Mouse (Mus musculus) naive thymus-derived CD4-positive, alpha-beta T cell, adult 2 months (primary cell): ENCODE data around the gene Nup133.

Experiments used
- DNase-seq: peaks from one replicate; pipeline ENCODE4 v3.0.0-alpha.2; 2011; ENCODE audit warnings: low read depth

Nup133 gene

GRCm38 (mm10) chr8:123953686-123954085, 4.6 kb upstream of the Nup133 start:
- no peak for DNase-seq

- peak; percentile 86 for DNase-seq
Measured at GRCm38 (mm10) chr8:123950077-123950802, 1.2 kb upstream of the Nup133 start.

- DNase-seq = no peak
Measured at GRCm38 (mm10) chr8:123949686-123949986, 571 bp upstream of the Nup133 start.

- DNase-seq = no peak
Measured at GRCm38 (mm10) chr8:123929026-123929425, 20.0 kb downstream of the Nup133 start.

- DNase-seq = no peak
Measured at GRCm38 (mm10) chr8:123925671-123926070, 23.4 kb downstream of the Nup133 start.

- DNase-seq = peak; percentile 82
Measured at GRCm38 (mm10) chr8:123924719-123925118, 24.3 kb downstream of the Nup133 start.

- no peak for DNase-seq
Measured at GRCm38 (mm10) chr8:123914635-123915034, 34.4 kb downstream of the Nup133 start.

GRCm38 (mm10) chr8:123912265-123912664, 36.8 kb downstream of the Nup133 start:
- no peak for DNase-seq

- DNase-seq = no peak
Measured at GRCm38 (mm10) chr8:123907604-123908003, 41.5 kb downstream of the Nup133 start.

GRCm38 (mm10) chr8:123902653-123903052, 46.4 kb downstream of the Nup133 start:
- DNase-seq = no peak

- no peak for DNase-seq
Measured at GRCm38 (mm10) chr8:123899366-123899765, 49.7 kb downstream of the Nup133 start.

- DNase-seq = no peak
Measured at GRCm38 (mm10) chr8:123898576-123898975, 50.5 kb downstream of the Nup133 start.

GRCm38 (mm10) chr8:123896774-123897173, 52.3 kb downstream of the Nup133 start:
- DNase-seq = no peak

- DNase-seq = no peak
Measured at GRCm38 (mm10) chr8:123896366-123896761, 52.7 kb downstream of the Nup133 start.

GRCm38 (mm10) chr8:123895680-123896365, 53.2 kb downstream of the Nup133 start:
- DNase-seq = no peak

- no peak for DNase-seq
Measured at GRCm38 (mm10) chr8:123895230-123895629, 53.8 kb downstream of the Nup133 start.

GRCm38 (mm10) chr8:123894502-123895097, 54.5 kb downstream of the Nup133 start, which contains the start of gene Acta1:
Acta1 (minus strand) TSS chr8:123894751.
- no peak for DNase-seq

- no peak for DNase-seq
Measured at GRCm38 (mm10) chr8:123893413-123893812, 55.7 kb downstream of the Nup133 start.

GRCm38 (mm10) chr8:123892586-123893155, 56.4 kb downstream of the Nup133 start:
- no peak for DNase-seq

GRCm38 (mm10) chr8:123891883-123892585, 57.0 kb downstream of the Nup133 start:
- DNase-seq = no peak

GRCm38 (mm10) chr8:123891271-123891670, 57.8 kb downstream of the Nup133 start:
- DNase-seq = no peak

GRCm38 (mm10) chr8:123889797-123890196, 59.3 kb downstream of the Nup133 start:
- DNase-seq = no peak
